Mouse (Mus musculus) layer of hippocampus, postnatal 14 days (tissue): ENCODE measurements around the gene Slco3a1. TPM values are rescaled to one million over a fixed set of nuclear protein-coding genes. Genes with fewer than 3 reads are reported as not detected.
A peak's percentile ranks its signal among the peaks of the same experiment; 100 is the strongest.

Experiments used
- DNase-seq, 2 experiments: peaks; one replicate each; pipeline ENCODE4 v3.0.0; 2021 to 2022; ENCODE audit warnings: low spot score in 2 of 2, mixed read lengths in 1 of 2
- total RNA-seq, 2 experiments: library from RNA; stranded (reverse); gene quantifications; 2 replicates each; pipeline ENCODE4 v1.2.3; 2021

Gene Slco3a1
- total RNA-seq, 2 experiments from 2014 or later = 67.3 to 69.3 TPM

DNA sequence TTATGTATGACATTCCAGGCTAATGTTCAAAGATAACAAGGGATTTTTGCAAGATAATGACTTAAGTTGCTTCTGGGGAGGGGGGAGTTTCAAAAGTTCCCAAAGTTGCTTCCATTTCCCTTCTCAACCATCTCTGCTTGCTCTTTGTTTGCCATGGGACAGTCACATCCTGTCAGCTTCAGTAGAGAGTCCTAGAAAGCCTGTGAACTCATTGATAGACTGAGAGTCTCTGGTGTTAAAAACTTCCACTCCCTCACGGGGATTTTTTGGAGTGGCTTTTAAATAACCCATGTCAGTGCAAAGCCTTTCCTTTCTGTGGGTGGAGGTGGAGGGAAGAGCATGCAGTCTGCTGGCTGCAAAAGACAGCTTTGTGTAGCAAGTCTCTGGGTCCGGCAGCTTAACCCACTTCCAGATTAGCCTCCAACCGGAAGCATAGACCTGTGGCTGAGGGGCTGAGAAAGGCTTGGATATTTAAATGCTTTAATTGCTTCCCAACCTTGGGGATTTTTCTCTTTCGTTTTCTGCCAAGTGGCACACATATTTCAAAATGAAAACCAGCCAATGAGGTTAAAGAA lies 25.3 kb downstream of the Slco3a1 start:
- no peak for DNase-seq

DNA sequence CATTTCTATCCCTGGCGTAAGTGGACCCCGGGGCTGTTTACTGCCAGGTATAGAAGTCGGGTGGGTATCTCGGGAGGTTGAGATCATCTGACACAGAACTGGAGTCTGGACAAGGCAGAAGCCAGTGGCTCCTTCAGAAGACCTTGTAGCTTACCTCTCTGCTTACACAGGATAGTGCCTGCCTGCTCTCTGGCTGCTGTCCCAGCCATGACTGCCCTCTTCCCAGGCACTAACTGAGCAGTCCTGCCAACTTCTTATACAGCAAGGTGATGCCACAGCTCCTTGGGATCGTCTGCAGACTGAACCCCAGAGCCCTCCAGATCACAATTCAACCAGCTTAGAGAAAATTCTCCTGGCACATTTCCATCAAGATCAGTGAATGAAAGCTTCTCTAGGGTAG lies 26.4 kb downstream of the Slco3a1 start:
- DNase-seq = no peak

DNA sequence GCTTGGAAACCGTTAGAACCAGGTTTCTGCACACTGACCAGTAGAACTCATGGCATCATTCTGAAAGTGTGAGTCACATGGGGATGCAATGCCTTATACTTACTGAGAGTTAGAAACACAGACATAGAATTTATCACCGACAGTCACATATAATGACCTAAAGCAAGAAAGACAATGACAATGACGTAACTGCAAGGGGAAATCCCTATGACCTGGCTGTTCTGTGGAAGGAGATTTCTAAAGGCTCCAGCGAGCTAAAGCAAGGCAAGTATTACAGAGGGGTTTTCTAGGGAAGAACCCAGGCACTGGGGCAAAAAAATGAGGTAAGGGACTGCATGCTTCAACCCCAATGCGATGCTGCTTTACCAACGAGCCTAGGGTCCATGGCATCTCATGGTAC lies 26.9 kb downstream of the Slco3a1 start:
- DNase-seq = no peak

DNA sequence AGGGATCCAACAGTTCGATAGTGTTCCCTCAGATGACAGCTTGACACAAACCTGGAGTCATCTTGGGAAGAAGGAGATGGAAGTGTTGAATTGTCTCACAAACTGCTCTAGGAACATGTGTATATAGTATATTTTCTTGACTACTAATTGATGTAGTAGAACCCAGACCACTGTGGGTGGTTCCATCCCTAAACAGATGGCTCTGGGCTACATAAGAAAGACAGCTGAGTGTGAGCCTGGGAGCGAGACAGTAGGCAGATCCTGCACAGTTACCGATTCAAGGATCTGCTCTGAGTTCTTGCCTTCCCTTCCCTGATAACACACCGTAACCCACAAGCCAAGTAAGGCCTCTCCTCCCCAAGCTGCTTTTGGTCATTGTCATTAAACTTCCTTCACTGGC lies 28.6 kb downstream of the Slco3a1 start:
- DNase-seq = no peak

DNA sequence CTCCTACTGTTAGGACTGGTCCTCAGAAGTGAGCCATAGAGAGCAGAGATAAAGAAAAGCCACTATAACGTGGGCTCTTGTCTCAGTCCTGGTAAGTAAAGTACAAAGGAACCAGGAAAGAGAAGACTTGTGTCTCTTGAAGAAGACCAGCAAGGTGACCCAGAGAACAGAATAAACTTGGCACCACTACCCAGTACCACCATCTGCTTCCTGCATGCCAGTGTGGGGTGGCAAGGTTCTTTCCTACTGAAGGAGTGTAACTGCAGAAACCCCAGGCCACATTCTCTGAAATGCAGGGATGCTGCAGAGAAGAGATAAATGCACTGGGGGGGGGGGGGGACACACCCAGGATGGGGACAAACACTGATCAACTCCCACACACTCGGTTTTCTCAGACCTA lies 29.0 kb downstream of the Slco3a1 start:
- DNase-seq = no peak

DNA sequence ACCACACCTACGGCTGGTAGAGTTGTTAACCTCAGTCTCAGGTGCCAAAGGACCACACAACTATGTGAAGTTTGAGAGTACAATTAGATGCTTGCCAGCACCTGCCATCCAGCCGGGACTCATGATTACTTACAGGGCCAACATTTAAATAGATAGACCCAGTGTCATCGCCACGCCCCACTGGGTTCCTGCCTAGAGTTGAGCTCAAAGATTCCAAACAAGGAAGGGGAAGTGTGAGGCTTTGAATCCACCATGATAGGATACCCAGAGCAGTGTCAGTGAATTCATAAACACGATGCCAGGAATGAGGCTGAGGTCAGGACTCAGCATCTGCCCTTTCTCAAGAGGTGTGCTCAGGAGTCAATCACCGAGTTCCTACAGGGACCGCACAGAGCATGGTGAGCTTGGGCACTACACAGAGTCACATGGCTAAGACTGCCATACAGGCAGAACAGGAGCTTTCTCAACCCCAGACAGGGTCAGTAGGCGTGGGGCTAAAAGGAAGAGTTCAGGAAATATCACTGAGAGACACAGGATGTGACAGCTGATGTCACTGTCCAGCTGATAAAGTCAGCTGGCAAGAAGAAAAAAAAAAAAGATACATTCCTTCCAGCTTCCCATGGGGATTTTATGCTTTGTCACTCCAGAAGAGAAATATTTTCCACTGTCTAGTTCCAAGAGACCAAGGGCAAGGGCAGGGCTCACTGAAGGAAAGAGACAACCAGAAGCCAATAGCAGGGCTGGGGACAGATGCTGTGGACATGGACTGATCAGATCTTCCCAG lies 30.2 kb downstream of the Slco3a1 start:
- DNase-seq = no peak

DNA sequence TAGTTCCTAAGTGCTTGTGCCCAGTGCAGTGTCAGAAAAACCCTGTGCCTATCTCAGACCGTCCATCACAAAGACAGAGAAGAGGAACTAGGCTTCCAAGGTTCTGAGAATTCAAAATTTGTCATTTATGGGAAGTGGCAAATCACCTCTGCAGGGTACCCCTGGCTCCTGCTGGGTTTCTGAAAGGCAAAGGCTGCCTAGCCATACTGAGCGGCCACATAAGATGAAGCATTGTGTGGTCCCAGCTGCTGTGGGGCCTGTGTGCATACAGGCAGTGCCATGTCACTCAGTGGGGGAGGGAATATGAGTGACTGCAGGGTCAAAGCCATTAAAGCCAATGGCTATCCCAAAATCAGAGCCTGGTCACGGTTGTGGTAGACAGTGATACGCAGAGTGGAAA lies 31.5 kb downstream of the Slco3a1 start:
- no peak for DNase-seq

DNA sequence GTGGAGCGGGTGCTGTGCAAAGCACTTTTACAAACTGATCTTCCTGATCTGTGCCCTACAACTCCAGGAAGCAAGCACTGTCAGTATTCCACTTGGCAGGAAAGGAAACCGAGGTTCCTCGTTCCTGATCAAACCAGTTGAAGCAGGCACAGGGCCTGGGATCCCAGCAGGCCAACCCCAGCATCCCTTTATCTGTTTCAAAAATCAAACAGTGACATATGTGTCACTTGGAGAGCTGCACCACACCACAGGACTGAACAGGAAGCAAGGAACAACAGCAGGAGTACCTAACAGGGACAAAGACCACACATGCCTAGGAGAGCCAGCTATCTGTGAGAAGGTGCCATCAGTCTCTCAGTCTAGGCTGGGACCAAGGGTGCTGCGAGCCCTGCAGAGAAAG lies 32.3 kb downstream of the Slco3a1 start:
- DNase-seq = no peak

DNA sequence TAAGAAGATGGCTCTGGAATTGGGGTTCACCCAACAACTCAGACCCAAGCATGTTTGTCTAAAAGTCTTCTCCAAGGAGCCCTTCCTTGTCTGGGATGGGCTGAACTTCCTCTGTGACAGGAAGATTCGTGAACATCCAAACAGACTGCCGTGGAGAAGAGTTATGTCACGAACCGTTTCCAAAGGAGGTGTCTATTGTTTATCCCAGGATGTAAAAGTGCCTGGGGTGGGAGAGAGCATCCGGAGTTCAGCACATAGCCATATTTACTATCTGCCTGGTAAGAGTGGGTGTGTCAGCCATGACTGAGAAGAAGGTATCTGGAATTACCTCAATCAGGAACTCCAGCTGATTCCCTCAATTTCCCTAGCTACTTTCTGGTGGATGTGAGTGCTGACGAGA lies 35.2 kb downstream of the Slco3a1 start:
- no peak for DNase-seq

DNA sequence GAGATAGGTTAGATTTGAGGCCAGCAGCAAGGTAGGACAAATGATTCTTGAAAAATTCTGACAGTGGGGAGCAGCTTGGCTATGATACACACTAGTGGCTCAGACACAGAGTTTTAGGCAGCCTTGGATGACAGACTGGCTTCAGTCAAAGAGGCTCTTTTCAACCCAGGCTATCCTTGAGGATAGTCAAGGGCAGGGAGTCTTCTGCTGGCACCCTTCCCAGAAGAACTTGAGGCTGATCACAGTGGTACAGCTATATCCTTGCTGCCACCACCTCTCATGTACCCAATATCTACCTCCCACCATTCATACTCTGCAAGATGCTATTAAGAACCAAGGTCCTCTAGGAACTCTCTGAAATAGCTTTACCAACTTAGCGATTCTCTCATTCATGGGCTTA lies 35.8 kb downstream of the Slco3a1 start:
- no peak for DNase-seq

DNA sequence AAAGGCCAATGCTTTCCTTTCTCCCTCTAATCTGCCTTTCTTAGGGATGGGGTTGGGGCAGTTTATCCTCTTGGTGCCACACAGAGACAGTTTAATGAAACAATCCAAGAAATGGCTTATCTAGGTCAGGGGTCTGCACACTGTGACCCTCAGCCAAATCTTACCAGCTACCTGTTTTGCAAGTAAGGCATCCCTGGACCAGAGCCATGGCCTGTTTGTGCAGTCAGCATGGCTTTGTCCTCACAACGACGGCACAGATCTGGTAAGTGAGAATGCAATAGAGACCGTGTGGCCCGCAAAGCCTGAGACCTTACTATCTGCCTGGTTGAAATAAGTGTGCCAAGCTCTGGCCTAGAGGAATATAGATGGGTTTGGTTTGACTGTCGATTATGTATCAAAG lies 36.3 kb downstream of the Slco3a1 start:
- no peak for DNase-seq

DNA sequence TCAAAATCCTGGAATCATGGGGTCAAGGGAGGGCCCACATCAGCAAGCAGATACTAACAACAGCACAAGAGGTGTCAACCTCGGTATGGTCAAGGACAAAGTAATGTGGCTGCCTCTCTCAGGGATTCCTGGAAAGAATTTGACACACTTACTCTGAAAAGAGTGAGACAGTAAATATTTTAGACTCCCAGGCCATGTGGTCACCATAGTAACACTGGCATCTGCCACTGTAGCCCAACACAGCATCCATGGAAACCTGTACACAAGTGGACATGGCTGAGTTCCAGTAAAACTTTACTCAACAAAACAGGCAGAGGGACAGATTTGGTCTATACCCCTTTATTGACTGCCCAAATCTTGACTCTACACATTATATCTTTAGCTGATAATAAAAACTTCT lies 43.9 kb downstream of the Slco3a1 start:
- DNase-seq = no peak

DNA sequence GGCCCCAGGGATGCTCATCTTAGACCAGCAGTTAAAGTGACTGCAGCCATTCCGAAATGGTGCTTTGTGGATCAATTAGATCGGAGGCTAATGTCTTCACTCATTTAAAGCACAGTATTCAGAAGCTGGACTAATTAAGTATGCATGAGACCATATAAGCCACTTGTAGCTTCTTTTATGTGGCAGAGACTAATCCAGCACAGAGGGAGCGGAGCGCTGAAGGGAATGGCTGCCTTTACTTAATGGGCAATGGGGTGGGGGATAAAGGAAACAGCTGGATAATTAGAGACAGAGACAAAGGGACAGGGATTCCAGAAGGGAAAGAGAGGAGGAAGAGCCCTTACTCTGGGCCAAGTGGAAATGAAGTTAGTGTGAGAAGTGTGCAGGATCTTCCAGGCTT lies 46.4 kb downstream of the Slco3a1 start:
- DNase-seq = no peak

DNA sequence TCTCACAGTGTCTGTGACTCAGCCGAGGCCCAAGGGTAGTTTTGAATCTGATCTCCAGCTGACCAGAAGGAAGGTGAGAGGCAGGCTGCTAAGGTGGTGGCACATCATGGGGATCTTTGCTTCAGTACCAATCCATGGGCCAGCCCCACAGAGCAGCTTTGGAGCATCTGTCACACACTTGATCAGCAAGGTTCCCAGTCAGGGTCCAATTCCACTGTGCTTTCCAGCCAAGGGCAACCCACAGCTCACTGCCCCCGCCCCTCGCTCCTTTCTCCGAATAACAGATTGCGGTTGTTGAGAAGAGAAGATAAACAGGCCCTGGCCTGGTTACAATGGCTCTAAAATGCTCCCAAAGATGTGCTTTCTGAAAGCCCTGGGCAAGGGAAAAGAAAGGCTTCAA lies 47.7 kb downstream of the Slco3a1 start:
- no peak for DNase-seq

DNA sequence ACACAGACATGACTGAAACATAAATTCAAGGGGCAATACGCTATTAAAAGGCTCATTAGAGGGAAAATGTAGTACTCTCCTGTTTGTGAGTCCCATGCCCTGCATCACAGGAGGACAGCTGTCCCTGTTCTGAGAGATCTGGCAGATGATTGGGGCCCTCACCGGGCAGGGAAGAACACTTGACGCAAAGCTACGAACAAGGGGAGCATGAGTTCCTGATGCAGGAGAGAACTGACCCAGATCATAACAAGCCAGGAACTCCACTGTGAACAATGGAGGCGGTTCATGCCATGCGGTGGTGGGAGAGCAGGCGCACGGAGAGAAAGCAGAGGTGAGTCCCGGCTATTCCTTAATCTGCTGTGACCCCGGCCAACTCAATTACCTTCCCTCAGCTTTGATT lies 48.9 kb downstream of the Slco3a1 start:
- no peak for DNase-seq

DNA sequence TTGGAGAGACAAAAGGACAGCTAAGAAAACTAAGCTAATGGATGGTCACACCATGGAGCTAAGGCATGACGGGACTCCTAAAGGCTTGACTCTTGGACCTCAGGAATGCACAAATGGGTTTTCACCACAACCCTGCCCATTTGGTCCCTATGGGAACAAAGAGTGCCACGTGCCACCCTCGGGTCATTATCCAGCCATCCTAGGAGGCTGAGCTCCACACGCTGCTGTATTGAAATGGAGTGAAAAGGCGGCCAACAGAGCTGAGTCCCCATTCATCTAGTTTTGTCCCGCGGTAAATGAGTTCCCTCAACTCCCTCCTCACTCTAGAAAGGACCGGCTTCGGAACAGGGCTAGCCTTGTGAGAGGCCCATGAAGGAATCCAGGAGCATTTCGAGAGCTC lies 53.4 kb downstream of the Slco3a1 start:
- no peak for DNase-seq

DNA sequence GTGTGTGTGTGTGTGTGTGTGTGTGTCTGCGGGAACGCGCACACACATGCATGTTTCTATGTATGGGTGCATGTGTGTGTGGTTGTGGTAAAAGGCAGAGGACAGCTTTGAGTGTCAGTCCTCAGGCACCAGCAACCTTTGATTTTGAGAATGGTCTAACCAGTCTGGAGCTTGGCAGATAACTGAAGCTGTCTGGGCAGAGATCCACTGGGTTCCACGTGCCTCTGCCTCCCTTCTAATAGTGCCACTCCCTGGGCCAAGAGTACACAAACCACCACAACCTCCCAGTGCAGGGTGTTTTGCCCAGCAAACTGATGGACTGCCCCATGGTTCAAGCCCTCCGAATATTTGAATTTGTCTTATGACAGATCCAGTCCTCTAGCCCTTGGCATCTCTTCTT lies 55.1 kb downstream of the Slco3a1 start:
- DNase-seq = no peak

DNA sequence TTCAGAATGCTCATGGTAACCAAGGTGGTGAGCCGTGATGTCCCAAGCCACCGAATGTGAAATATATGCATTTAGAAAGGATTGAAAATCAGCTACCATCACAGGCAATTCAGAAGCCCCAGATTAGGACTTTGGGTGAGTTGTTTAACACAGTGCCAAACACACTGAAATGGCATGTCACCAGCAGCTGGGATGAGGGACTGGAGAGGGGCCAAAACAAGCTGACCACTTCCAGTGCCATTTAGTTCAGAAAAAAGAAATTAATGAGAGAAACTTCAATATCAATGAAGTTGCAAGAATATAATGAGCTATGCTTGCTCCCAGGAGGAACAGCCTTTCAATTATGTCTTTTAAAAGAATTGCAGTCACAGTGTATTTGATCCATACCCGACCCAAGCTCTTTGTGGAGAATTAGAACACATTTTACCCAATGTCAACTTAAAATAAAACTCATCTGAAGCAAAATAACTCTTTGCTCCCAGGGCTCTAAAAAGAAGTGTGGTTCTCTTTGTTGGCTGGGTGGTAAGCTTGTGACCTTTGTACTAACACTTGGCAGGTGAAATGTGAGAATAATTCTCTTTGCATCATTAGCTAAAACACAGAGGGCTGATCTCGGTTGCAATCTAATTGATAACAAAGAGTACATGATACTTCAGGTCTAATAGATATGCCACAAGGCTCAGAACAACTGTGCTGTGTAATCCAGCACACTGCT lies 56.2 kb downstream of the Slco3a1 start:
- DNase-seq = peak in 1 of 2 experiments; percentile 42

DNA sequence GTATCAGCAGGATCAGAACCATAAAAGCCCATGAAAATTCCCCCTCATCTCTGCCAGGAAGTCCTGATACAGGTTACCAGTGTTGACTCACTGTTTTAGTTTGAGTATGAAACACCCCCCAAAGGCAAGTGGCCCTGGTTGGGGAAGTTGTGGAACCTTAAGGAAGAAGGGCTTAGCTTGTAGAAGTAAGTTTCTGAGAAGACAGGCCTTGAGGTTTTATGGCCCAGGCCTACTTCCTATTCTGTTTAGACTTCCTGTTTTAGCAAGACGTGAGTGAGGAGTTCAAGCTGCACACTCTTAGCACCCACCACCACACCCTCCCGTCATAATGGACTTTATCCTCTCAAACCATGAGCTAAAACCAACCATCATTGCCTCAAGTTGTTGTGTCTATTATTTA lies 57.4 kb downstream of the Slco3a1 start:
- no peak for DNase-seq

DNA sequence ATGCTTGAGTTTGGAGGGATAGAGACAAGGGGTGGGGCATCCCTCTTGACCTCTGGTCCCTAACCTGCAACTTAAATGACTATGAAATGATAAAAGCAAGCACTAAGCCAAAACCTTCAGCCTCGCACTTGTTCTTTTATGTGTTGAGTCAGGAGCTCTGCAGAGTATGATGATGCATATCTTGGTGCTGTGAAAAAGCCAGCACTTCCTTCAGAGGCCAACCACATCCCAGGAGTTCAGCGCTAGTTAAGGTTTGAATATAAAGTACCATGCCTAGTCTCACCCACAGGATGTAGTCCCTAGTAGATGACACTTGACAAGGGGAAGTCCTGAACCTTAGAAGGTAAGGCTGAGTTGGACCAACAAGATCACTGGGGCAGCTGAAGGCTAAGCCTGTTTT lies 59.1 kb downstream of the Slco3a1 start:
- DNase-seq = no peak

DNA sequence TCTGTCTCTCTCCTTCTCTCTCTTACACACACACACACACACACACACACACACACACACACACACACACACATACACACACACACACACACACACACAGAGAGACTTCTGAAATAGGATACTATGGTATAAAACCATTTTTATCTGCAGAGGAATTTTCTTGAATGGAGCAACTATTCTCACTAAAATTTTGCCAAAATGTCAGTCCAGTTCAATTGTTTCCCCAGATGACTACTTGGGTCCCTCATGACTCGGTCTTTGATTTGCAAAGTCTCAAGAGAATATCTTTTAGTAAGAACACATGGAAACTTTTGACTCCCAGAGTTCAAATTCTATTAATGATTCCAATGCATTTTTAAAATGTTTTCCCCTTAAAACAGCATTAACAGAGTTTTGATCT lies 60.8 kb downstream of the Slco3a1 start:
- DNase-seq = no peak

DNA sequence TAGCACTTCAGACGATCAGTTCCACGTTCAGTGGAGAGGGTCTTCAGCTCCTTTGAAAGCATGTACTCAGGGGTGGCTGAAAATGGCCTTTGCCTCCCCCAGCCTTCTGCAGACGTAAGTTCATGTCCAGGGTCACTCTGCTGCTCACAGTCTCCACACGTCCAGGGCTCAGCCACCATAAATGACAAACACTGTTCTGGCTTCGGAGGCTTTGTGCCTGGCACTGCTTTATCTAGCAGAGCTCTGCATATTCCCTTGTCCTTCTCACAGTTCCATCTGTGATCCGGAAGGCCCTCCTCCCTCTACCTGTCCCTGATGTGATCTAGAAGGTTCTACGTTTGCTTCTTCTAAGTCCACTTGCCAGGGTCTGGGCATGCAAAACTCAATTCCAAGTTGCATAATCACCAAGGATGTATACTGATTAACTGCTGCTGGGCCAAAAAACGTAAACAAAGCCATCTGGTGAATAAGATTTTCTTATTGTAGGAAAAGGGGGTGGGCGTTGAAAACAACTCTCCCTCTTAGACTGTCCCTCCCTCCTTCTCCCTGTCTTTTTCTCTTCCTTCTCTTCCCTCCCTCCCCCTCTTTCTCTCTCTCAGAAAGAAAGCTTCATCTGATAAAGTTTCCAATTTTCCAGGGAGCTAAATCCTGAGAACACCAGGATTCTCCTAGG lies 62.8 kb downstream of the Slco3a1 start:
- DNase-seq = no peak
